Comparison of ENCODE assay signal across 21 mouse cellular contexts in the genomic region with DNA sequence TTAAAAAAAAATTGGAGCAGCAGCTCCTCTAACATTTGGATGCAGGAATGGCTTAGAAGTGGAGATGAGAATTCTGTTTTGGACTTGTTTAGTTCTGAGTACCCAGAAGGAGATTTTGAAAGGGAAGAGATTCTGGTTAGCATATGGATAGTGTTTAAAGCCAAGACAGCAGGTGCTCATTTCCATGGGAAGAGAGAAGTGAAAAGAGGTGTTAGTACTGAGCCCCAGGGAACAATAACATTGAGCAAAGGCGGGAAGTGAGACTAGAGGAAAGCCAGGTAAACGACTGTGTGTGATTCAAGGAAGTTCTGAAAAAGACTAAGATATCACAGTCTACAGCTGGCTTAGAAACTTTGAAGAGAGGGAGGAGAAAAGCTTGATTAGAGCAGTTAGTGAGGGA. TPM values are rescaled to one million over a fixed set of nuclear protein-coding genes. Genes with fewer than 3 reads are reported as not detected.
"Had no signal": no experiment of that assay in that cellular context is flagged by ENCODE, and none has a peak within 500 bp of the region (broad histone marks: within the 10 kb centered on the region; RNA-seq: fewer than 3 reads in every experiment).

No protein-coding gene starts in this region.

- H3K9me3 ChIP-seq: limb, embryonic 12.5 days; liver, embryonic 13.5 days; lung, embryonic 15.5 days; midbrain, embryonic 13.5 days; stomach, embryonic 15.5 days had no signal

- DNase-seq: kidney, postnatal 36 days; layer of hippocampus, adult 9-11 months; layer of hippocampus, postnatal 36 days; liver; liver, embryonic 13.5 days; liver, postnatal 0 days; lung, postnatal 14 days; right cerebral cortex, postnatal 14 days; thymus, adult 2 months; thymus, postnatal 25 days had no signal

- H3K9ac ChIP-seq: limb, embryonic 12.5 days; liver, embryonic 13.5 days; liver, postnatal 0 days; lung, embryonic 15.5 days; midbrain, embryonic 13.5 days; stomach, embryonic 15.5 days had no signal

- H3K27me3 ChIP-seq: limb, embryonic 12.5 days; liver, embryonic 13.5 days; lung, embryonic 15.5 days; midbrain, embryonic 13.5 days; stomach, embryonic 15.5 days had no signal

- ATAC-seq: liver, postnatal 0 days; midbrain, embryonic 13.5 days had no signal

- H3K4me3 ChIP-seq: limb, embryonic 12.5 days; liver, embryonic 13.5 days; lung, embryonic 15.5 days; midbrain, embryonic 13.5 days; stomach, embryonic 15.5 days had no signal

- H3K4me1 ChIP-seq: limb, embryonic 12.5 days; liver, embryonic 13.5 days; lung, embryonic 15.5 days; midbrain, embryonic 13.5 days; stomach, embryonic 15.5 days had no signal

- H3K4me2 ChIP-seq: limb, embryonic 12.5 days; liver, embryonic 13.5 days; lung, embryonic 15.5 days; midbrain, embryonic 13.5 days; stomach, embryonic 15.5 days had no signal

- H3K27ac ChIP-seq: kidney, postnatal 0 days; limb, embryonic 12.5 days; liver, embryonic 13.5 days; lung, embryonic 15.5 days; midbrain, embryonic 13.5 days; stomach, embryonic 15.5 days had no signal

RNA-seq across cellular contexts. Expression of a gene that starts 52.2 kb away (rescaled TPM):
- total RNA-seq: layer of hippocampus, adult 18-20 months; layer of hippocampus, postnatal 36 days; left cerebral cortex, adult 8-10 months; left cerebral cortex, postnatal 25 days had no signal
- polyA plus RNA-seq: kidney, postnatal 0 days; limb, embryonic 12.5 days; liver, embryonic 13.5 days; liver, postnatal 0 days; lung, embryonic 15.5 days; neural tube, embryonic 14.5 days; spleen, adult 2 months; stomach, embryonic 15.5 days; urinary bladder, adult 2 months had no signal
